Mouse (Mus musculus) c-Kit-positive CD71-positive TER-119-positive erythroid progenitor cells, embryonic 14.5 days (primary cell): ENCODE data around the gene Npr1.

Source experiments
- DNase-seq: peaks from one replicate; pipeline ENCODE4 v3.0.0-alpha.2; 2013; ENCODE audit warnings: low spot score

The Npr1 gene

DNA sequence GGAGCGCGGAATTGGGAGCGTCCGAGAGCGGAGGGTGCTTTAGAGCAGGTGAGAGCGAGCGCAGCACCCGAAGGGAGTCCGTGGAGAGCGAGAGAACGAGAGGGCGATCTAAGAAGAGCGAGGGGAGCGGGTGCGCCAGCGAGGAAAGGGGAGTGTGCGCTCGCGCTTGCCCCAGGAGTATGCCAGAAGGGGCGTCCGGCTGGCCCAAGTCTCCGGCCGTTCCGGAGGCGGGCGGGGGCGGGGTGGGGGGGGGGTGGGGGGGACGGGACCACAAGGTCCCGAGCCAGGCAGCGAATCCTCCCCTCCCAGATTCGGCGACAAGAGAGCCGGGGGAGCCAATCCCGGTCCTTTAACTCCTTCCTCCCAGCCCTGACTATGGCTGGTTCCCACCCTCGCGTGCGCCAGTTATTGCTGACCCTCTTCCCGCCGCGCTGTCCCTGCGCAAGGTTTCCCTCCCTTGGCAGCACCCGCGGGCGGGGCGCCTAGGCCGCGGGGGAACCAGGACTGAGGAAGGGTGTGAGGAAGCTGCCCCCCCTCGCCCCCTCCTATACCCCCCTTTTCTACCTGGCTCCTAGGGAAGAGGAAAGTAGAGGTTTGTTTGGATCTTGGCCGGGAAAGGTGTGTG lies at the start of gene Npr1:
Gene Npr1 (minus strand): TSS at position 181 of the 625 bp plus-strand sequence.
- DNase-seq = no peak

DNA sequence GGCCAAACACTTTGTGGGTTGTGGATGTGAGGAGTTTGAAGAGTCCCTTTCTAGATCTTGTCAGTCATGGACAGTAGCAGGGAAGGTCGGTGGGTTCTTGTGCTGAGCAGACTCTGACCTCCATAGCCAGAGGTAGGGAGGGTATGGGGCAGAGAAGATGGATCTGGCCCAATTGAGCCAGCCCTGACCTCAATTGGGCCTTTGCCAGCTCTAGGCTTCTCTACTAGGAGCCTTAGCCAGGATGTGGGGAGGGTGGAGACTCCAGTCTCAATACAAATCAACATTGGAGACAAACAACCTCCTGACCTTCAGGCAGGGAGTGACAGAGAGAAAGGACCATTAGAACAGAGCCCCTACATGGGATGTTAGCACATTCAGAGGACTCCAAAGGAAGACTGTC lies 49.6 kb upstream of the Npr1 start:
- DNase-seq = no peak

DNA sequence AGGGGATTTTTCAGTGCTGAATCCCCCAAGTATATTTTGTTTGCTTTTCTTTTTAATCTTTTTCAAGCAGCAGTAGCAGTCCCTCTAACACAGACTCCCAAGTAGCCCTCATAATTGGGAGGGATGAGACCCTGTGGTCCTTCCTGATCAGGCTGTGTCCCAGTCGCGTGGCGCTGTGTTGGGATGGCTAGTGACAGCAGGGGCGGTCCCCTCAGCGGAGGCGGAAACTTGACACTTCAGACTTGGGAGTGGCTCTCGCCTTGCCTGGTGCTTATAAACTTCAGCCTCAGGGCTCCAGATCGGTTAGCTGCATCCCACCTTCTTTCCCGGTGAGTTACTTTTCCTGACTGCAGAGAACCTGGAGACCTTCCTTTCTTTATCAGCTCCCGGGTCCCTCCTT lies 49.0 kb upstream of the Npr1 start:
- DNase-seq = peak; percentile 59

DNA sequence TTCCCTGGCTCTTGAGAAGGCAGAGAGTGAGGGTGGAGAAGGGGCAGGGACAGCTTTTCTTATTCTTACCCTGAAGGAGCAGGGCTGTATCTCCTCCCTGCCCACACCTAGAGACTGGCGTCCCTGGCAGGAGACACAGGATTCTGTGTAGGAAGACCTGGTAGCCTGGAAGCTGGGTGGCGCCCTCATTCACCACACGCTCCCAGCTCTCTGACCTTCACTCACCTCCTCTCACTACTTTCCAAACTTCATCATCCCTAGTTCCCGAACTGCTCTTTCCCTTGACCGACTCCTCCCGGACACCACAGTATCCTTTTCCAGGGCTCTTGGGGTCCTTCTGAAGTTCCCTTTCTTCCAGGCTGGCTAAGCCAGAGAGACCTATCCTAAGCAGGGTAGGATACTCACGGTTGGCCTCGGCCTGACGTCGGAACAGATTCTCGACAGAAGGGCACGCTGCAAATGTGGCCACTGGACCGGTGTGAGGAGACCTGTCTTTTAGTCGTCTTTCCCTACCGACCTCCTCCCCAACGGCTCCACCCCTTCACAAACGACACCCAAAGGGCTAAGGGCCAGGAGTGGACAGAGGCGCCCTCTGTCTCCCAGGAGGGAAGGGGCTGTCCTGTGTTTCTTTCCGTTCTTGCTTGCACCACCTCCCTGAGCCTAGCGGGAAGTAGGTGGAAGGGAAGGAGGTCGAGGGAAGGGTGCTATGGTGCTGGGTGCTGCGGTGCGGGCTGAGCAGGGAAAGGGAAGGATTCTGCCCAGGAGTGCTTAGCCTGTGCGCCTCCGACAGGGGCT lies 48.3 kb upstream of the Npr1 start, which contains the start of the genes S100a1 and S100a13:
Gene S100a1 (minus strand): TSS at position 597 of the 795 bp plus-strand sequence.
Gene S100a13 (plus strand): TSS at position 640 of the 795 bp plus-strand sequence.
- peak; percentile 35 for DNase-seq

DNA sequence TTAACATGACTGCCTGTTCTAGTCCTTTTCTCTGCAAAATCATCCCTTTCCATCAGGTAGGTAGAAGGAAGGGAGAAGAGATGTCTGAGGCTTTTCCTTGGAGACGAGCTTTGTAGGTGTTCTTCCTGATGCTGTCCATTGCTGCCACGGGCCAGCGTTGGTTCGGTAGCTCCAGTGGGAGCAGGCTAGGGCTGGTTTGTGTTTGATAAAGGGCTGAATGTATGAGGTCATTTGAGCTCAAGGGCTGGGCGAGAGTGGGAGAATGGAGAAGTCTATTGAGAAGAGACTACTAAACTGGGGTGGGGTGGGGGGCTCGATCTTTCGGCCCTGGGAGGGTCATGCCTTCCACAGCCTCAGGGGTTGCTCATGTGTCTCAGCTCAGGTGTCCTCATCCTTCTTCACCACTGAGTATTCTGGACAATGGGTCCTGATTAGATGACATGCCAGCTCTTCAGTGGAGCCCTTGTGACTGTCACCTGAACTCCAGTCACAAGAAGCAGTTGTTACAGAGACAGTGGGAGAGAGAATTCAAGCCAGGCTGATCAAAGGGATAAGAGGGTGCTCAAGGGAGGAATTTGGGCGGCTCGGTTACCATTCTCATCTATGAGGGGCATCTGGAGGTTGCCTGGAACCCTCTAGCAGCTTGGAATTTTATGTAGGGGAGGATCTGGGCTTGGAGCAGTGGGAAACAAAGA lies 47.4 kb upstream of the Npr1 start:
- no peak for DNase-seq

DNA sequence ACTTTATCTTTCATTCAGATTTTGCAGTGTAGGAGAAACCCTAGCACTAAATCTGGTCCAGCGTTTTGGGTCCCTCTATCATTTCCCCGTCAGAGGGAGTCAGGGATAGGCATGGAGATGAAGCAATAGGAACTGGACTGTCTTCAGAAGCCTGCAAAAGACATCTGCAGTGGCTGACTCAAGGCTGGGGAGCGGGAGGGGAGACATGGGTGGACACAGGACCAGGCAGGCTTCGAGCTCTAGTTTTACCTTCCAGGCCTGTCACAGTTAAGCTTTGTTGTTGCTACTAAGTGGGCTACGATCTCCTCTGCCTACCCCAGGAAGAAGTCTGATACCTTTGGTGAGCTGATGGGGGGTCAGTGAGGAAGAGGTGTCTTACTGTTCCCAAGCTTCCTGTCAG lies 46.6 kb upstream of the Npr1 start:
- no peak for DNase-seq

DNA sequence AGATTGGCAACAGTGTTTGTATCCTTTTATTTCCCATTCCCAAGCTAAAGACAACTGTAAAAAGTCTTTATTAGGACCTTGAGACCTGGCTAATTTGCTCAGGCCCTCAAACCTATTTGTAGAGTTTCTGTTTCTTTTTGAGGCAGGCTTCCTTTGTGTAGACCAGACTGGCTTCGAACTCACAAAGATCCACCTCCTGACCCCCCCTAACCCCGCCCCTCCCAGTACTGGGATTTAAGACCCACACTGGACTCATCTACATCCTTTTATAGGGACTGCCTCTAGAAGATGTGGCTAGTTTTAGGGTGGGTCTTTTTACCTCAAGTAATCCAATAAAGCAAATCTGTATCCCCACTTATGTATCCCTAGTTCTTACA lies 44.1 kb upstream of the Npr1 start:
- no peak for DNase-seq

DNA sequence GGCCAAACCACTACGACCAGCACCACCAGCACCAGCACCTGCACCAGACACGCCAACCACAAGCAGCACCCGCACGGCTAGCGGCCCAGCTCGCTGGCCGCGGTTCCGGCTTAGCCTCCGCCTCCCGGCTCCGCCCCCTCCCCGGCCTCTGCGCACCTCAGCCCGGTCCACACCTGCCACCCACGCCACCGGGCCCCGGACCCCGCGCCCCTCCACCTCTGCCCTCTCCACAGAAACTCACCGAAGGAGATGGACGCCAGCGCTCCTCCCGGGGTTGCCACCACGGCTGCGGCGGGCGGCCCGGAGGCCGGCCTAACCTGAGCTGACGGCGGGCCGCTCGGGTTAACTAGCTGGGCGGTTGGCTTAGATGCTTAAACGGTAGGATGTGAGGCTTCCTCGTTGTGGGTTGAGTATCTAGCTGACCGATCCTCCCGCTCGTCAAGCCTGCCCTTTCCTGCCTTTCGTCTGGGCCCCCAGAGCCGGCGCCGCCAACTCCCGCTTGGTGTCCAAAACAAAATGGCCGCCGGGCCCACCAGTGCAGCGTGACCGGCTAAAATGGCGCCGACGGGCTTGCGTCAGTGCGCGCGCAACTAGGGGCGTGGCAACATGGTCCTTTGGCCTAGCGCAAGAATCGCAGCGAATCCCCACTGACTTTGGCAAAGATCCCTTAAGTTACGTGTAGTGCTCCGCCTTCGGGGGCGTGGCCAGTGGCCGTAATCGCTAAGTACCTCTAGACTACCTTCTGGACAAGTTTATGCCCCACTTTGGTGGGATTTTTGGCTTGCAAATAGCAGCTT lies 43.5 kb upstream of the Npr1 start, which contains the start of gene Chtop:
Gene Chtop (minus strand): TSS at position 549 of the 797 bp plus-strand sequence.
- peak; percentile 99 for DNase-seq

DNA sequence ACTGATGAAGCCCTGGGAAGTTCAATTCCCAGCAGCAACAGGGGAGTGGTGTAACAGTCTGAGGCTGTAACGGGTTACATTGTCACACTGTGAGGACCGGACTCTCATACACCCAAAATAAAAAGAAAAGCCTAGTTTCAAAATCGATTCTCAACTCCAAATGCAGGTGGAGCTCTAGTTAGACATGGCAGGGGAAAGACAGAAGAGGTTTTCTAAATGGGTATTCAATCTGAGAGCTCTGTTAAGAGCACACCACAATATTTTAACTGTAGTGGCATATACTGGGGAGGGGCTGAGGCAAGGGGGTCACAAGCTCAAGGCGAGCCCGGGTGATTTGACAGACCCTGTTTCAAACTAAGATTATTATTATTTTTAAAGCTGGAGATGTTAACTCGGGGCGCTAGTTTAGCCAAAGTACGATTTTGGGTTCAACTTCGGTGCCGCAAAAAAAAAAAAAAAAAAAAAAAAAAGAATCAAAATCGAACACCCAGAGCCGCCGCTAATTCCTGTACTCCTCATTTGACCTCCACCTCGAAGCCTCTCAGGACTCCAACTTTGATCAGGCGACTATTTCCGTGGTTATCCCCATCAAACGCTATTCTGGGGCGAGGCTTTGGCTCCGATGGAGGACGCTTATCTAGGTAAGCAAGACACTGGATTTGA lies 42.8 kb upstream of the Npr1 start:
- DNase-seq = no peak

DNA sequence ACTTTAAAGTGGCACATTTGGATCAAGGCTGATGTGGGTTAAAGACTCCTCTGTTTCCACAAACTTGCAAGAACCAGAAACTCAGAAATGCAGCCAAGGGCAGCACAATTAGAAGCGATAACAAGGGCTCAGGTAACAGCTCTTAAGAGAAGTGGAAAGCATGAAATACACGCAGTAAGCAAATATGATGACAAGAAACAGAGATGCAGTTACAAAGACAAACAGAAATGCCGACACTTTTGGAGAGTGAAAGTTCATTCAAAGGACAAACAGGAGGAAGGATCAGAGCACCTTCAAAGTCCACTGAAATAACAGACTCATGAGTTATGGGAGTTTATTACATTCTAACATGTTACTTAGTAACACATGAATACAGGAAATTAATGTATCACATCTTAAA lies 40.7 kb upstream of the Npr1 start:
- DNase-seq = no peak

DNA sequence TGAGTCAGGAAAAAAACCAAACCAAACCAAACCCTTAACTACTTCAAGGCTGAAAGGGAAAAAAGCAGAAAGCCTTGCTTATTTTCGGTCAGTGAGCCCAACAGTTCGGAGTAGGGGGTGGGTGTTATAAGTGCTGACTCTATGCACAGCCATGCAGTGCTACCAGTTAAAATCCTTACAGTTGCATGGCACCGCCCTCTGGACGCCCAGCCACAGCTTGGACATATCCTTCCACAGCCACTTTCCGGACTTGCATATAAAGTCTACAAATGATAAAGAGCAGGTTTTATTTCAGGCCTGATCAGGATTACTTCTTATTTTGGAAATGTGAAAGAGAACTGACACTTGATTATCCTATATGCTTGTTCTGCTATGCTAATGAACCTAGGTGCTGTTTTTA lies 39.5 kb upstream of the Npr1 start:
- DNase-seq = no peak

DNA sequence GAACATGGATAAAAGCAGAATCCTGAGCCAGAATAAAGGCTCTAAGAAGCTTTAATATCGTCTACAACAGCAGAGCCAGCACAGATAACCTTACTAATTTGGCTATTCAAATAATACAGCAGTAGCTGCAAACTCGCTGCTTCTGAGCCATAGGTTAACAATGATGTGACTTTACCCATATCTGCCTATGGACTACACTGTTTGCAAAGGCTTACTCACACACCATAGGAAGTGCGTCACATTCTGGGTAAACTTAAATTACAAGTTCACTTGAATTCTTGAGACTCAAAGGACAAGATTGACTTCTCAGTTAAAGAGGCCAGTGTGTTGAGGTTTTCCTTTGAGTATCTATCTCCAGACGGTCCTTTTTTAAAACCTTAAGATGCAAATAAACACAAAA lies 37.8 kb upstream of the Npr1 start:
- DNase-seq = no peak

DNA sequence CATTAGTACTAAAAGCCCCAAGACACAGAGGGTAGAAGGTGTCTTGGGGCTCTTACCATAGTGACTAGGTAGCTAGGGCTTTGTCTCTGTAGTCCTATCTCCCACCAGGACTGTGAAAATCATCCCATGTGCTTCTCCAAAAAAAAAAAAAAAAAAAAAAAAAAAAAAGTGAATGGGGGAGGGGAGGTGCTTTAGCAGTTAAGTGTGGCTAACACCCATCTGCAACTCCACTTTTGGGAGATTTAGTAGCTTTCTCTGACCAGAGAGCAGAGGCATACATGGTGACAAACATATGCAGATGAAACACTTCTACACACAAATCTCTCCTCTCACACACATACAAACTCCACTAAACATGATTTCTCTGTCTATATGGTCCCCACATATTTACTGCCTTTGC lies 31.9 kb upstream of the Npr1 start:
- no peak for DNase-seq

DNA sequence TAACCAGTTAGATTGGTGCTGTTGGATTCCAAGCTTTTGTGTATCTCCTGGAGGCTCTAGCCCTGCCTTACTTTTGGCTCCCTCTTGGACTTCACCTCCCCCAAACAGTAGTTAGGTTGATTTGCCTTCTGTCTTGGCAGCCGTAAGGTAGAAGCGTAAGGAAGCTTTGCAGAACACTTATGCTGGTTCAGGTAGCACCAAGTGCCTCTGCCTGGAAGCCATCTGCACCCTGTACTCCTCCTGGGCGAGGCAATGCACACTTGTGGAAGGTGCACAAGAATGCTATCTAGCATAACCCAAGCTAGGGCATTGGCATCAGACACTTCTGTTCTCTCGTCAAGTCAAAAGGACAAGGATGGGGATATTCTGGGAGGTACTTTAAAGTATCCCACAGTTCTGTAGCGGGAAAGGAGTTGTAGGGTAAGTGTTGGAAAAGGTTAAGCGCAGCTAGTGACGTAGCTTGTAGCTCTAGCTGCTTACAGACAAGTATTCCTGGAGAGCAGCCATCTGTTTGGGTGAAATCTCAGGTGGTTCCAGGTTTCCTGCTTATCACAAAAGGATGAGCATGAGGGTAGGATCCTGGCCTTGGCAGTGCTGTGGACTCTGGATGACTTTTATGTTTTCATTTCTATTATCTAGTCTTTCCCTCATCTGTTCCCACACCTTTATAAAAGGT lies 30.3 kb upstream of the Npr1 start:
- DNase-seq = no peak

DNA sequence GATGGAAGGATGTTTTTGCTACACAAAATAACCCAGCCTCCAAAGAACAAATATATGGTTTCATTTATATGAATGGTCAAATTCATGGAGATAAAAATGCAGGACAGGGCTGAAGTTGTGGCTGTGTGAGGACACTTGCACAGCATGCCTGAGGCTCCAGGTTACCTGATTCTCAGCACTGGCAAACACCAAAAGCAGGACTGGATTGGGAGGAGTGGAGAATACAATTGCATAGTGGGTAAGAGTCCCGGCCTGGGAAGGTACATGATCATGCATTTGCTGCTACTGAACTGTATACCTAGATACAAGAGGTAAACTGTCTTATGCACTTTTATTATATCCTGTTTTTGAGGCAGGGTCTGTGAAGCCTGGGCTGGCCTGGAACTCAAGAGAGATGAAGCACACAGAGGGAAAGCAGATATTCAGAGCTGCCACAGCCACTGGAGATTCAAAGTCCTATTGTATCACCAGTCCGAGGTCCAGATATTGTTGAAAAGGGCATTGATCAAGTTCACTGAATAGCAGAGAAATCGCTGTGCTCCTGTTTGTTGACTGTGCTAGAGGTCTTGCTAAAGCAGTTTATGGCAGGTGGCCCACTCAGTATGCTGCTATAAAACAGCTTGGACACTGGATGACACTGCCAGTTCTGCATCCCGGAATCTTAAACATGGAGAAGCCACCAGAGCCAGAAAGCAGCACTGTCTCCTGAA lies 28.3 kb upstream of the Npr1 start:
- no peak for DNase-seq

DNA sequence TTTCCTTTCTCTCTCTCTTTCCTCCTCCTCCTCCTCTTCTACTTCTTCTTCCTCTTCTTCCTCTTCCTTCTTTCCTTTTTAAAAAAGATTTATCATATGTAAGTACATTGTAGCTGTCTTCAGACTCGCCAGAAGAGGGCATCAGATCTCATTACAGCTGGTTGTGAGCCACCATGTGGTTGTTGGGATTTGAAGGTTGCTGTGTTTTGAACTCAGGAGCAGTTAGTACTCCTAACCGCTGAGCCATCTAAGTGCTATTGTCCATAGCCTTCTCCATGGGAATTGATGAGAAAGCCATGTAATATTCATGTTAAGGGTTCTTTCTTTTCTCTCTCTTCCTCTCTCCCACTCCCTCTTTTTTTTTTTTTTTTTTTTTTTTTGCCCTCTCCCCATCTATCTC lies 25.7 kb upstream of the Npr1 start:
- DNase-seq = no peak

DNA sequence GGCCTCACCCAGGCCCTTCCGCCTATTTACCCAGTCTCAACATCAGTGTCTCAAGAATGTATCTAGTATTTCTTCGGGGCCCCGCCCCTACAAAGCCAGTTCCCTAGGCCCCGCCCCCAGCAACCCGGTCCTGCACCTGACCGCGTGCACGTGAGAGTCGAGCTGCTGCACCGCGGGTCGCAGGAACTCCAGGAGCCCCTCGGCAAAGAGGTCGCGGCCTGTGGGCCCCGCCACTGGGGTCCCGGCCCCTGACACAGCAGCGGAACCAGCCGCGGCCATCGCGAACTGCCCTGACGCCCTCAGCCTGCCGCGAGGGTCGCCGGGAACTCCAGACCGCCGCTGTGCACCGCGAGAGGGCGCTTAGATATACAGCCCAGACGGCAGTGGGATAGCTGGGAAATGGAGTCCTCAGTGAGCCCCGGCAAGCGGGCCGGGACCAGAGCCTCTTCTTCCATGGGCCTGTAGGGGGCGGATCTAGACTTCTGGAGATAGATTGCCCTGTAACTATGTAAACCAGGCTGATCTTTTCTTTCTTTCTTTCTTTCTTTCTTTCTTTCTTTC lies 25.1 kb upstream of the Npr1 start, which contains the start of gene Snapin:
Gene Snapin (minus strand): TSS at position 338 of the 561 bp plus-strand sequence.
- peak; percentile 93 for DNase-seq

DNA sequence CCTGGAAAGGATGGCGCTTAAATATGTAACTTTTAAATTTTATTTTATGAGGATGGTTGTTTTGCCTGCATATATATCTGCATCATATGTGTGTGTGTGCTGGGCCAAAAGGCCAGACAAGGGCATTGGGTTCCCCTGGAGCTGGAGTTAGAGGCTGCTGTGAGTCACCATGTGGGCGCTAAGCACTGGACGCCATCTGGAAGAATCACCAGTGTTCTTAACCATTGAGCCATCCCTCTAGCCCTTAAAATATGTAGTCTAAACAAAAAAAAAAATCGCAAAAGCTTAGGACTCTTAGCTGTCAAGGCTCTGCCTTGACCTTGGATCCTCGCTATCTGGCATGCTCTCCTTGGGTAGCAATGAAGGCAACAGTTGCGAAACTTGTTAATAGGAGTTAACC lies 22.9 kb upstream of the Npr1 start:
- DNase-seq = no peak

DNA sequence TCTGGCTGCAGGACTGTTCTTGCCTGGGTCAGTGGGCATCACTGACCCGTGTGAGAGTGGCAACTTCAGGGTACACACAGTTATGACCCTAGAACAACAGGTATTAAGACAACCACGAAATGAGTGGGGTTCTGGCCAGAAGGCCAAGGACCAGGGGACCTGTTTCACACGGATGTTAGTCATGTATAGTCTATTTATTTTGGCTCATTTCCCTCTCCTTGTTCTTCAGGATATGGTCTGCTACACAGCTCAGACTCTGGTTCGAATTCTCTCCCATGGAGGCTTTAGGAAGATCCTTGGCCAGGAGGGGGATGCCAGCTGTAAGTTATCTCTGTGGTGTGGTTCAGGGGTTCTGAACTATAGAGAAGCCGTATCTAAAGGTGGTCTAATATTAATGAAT lies 21.3 kb upstream of the Npr1 start:
- no peak for DNase-seq
